Mouse (Mus musculus): ENCODE data around the gene Atp5j2.

- TF ChIP-seq EP300 (IDR thresholded peaks at IDR 0.05; ENCODE audit: low read depth) (no peak), CTCF (IDR thresholded peaks at IDR 0.05; ENCODE audit: low read depth) (no peak)
These were observed 38.8 kb upstream of the Atp5j2 start for GRCm38 (mm10) chr5:145230641-145231040.

Measured in liver, postnatal 0 days (tissue).